Mouse (Mus musculus): ENCODE data around the gene Vps41. TPM values are rescaled to one million over a fixed set of nuclear protein-coding genes. Genes with fewer than 3 reads are reported as not detected.

Gene Vps41
- 4.4 and 10.3 TPM in 2 replicates for polyA plus RNA-seq (2012; rRNA removed)

DNA sequence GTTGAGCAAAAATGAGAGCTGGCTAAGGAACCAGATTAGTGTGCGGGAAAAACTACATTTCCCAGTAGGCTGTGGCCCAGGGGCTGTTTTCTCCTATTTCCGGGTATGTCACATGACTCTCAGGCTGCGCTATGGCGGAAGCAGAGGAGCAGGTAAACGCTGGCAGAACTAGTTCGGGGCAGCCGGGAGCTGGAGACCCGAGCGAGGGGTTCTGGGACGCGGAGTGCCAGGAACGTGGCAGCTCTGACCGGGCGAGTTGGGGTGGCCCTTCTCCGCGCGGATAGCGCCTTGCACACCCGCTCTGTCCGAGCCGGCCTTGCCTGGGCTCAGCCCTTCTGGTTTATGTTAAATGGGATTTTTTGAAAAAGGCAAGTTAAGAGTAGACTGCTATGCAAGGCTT is at the start of gene Vps41:
TSS of gene Vps41 (plus strand) at position 102 of the 400 bp plus-strand sequence.
- Histone ChIP-seq H3K27me3 (ENCODE audit: control insufficient read depth, insufficient read depth, low read length) (no peaks in the 10 kb centered on the region), H3K4me1 (ENCODE audit: control insufficient read depth, insufficient read depth, insufficient read length, low read length) (peaks cover 2% of the 10 kb centered on the region; the same call in 1 of the 2 replicates), H3K36me3 (ENCODE audit: control insufficient read depth, insufficient read depth, low read length) (no peaks in the 10 kb centered on the region), H3K4me3 (ENCODE audit: low read depth, low read length) (peak within 1 kb of the TSS; percentile 71), H3K27ac (ENCODE audit: insufficient read depth, low read depth, low read length) (no peak within 1 kb of the TSS)
- under 1% methylated on average over 21 of the region's 21 CpGs for WGBS
- TF ChIP-seq CTCF (IDR thresholded peaks at IDR 0.05; ENCODE audit: extremely low read depth, insufficient read length, insufficient replicate concordance, low read depth, low read length): no peak
- peak; percentile 75; the same call in 1 of the 2 replicates for TF ChIP-seq POLR2A (IDR thresholded peaks at IDR 0.05; ENCODE audit: low read depth, low read length)

- no peaks in the 10 kb centered on the region for H3K36me3 ChIP-seq (ENCODE audit: control insufficient read depth, insufficient read depth, low read length)
- WGBS: 45% methylated on average over 7 of the region's 7 CpGs
- TF ChIP-seq POLR2A (IDR thresholded peaks at IDR 0.05; ENCODE audit: low read depth, low read length) (no peak), CTCF (IDR thresholded peaks at IDR 0.05; ENCODE audit: extremely low read depth, insufficient read length, insufficient replicate concordance, low read depth, low read length) (peak; percentile 28; the same call in 1 of the 2 replicates)
- H3K27ac ChIP-seq (ENCODE audit: insufficient read depth, low read depth, low read length): no peak overlapping the region
- no peaks in the 10 kb centered on the region for H3K4me1 ChIP-seq (ENCODE audit: control insufficient read depth, insufficient read depth, insufficient read length, low read length)
- no peak overlapping the region for H3K4me3 ChIP-seq (ENCODE audit: low read depth, low read length)
- H3K27me3 ChIP-seq (ENCODE audit: control insufficient read depth, insufficient read depth, low read length): no peaks in the 10 kb centered on the region
Observed at GRCm38 (mm10) chr13:18698518-18699065, 18.5 kb upstream of the Vps41 start.

DNA sequence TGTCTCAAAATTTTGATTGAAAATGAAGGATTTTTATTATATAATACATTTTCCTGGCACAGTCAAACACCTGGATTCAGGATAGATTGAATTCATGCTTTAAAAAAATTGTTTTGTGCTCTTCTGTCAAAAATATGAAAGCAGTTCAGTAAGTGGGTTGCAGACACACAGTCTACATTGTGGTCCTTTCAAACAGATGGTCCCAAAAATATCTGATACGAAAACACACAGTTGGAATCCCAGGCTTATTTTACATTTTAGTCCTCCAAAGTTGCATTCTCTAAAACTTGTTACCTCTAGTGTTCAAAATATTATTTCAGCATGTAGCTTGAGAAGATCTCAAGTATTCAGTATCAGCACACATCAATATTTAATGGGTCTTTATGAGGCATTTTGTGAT is 5.4 kb upstream of the Vps41 start:
- TF ChIP-seq POLR2A (IDR thresholded peaks at IDR 0.05; ENCODE audit: low read depth, low read length): no peak
- TF ChIP-seq CTCF (IDR thresholded peaks at IDR 0.05; ENCODE audit: extremely low read depth, insufficient read length, insufficient replicate concordance, low read depth, low read length): no peak
- WGBS: 91% methylated on average over 1 of the region's 1 CpGs
- Histone ChIP-seq H3K36me3 (ENCODE audit: control insufficient read depth, insufficient read depth, low read length) (no peaks in the 10 kb centered on the region), H3K4me1 (ENCODE audit: control insufficient read depth, insufficient read depth, insufficient read length, low read length) (no peaks in the 10 kb centered on the region), H3K4me3 (ENCODE audit: low read depth, low read length) (no peak overlapping the region), H3K27ac (ENCODE audit: insufficient read depth, low read depth, low read length) (no peak overlapping the region), H3K27me3 (ENCODE audit: control insufficient read depth, insufficient read depth, low read length) (no peaks in the 10 kb centered on the region)

DNA sequence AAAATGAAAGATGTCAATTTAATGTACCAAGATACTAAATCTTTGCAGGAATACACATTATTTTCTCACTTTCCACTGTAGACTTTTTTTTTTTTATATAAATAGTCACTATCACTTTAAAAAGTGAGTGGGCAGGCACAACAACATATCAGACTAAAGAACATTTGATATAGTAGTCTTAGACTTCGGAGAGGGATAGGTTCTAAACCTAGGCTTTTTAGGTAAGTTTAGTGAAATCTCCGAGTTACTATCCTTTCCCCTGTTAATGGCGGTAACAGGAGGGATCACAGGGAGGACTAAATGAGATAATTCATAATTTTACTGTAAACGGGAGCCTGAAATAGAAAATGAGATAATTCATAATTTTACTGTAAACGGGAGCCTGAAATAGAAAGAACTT is 379 bp upstream of the Vps41 start:
- peaks cover 2% of the 10 kb centered on the region; the same call in 1 of the 2 replicates for H3K4me1 ChIP-seq (ENCODE audit: control insufficient read depth, insufficient read depth, insufficient read length, low read length)
- H3K36me3 ChIP-seq (ENCODE audit: control insufficient read depth, insufficient read depth, low read length): no peaks in the 10 kb centered on the region
- H3K27ac ChIP-seq (ENCODE audit: insufficient read depth, low read depth, low read length): no peak overlapping the region
- H3K4me3 ChIP-seq (ENCODE audit: low read depth, low read length): no peak overlapping the region
- H3K27me3 ChIP-seq (ENCODE audit: control insufficient read depth, insufficient read depth, low read length): no peaks in the 10 kb centered on the region
- TF ChIP-seq POLR2A (IDR thresholded peaks at IDR 0.05; ENCODE audit: low read depth, low read length): no peak
- TF ChIP-seq CTCF (IDR thresholded peaks at IDR 0.05; ENCODE audit: extremely low read depth, insufficient read length, insufficient replicate concordance, low read depth, low read length): no peak
- WGBS: 36% methylated on average over 5 of the region's 5 CpGs

GRCm38 (mm10) chr13:18718461-18718860 is 1.4 kb downstream of the Vps41 start:
- Histone ChIP-seq H3K27me3 (ENCODE audit: control insufficient read depth, insufficient read depth, low read length) (no peaks in the 10 kb centered on the region), H3K27ac (ENCODE audit: insufficient read depth, low read depth, low read length) (no peak overlapping the region), H3K4me3 (ENCODE audit: low read depth, low read length) (no peak overlapping the region), H3K36me3 (ENCODE audit: control insufficient read depth, insufficient read depth, low read length) (peaks cover 2% of the 10 kb centered on the region; the same call in 1 of the 2 replicates), H3K4me1 (ENCODE audit: control insufficient read depth, insufficient read depth, insufficient read length, low read length) (peaks cover 2% of the 10 kb centered on the region; the same call in 1 of the 2 replicates)
- 69% methylated on average over 5 of the region's 5 CpGs for WGBS
- TF ChIP-seq CTCF (IDR thresholded peaks at IDR 0.05; ENCODE audit: extremely low read depth, insufficient read length, insufficient replicate concordance, low read depth, low read length): no peak
- no peak for TF ChIP-seq POLR2A (IDR thresholded peaks at IDR 0.05; ENCODE audit: low read depth, low read length)

DNA sequence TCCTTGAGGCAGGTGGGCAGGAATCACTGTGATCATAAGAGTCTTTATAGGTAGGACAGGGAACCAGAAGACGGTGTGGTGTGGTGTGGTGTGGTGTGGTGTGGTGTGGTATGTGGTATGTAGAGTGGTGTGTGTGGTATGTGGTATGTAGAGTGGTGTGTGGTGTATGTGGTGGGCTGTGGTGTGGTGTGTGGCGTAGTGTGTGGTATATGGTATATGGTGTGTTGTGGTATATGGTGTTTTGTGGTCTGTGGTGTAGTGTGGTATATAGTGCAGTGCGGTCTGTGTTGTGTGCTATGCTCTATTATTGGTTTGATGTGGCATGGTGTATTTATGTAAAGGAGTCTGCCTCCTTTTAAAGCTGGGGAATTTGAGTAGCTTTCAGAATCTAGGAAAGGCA is 13.6 kb downstream of the Vps41 start:
- Histone ChIP-seq H3K36me3 (ENCODE audit: control insufficient read depth, insufficient read depth, low read length) (0 out of 2 replicates have a peak, but pooled peaks cover 2% of the 10 kb centered on the region), H3K27ac (ENCODE audit: insufficient read depth, low read depth, low read length) (no peak overlapping the region), H3K27me3 (ENCODE audit: control insufficient read depth, insufficient read depth, low read length) (no peaks in the 10 kb centered on the region), H3K4me1 (ENCODE audit: control insufficient read depth, insufficient read depth, insufficient read length, low read length) (no peaks in the 10 kb centered on the region), H3K4me3 (ENCODE audit: low read depth, low read length) (no peak overlapping the region)
- 94% methylated on average over 3 of the region's 3 CpGs for WGBS
- TF ChIP-seq POLR2A (IDR thresholded peaks at IDR 0.05; ENCODE audit: low read depth, low read length) (no peak), CTCF (IDR thresholded peaks at IDR 0.05; ENCODE audit: extremely low read depth, insufficient read length, insufficient replicate concordance, low read depth, low read length) (no peak)

- peaks cover 16% of the 10 kb centered on the region for H3K36me3 ChIP-seq (ENCODE audit: control insufficient read depth, insufficient read depth, low read length)
- H3K4me1 ChIP-seq (ENCODE audit: control insufficient read depth, insufficient read depth, insufficient read length, low read length): no peaks in the 10 kb centered on the region
- H3K27ac ChIP-seq (ENCODE audit: insufficient read depth, low read depth, low read length): no peak overlapping the region
- no peak overlapping the region for H3K4me3 ChIP-seq (ENCODE audit: low read depth, low read length)
- H3K27me3 ChIP-seq (ENCODE audit: control insufficient read depth, insufficient read depth, low read length): no peaks in the 10 kb centered on the region
- WGBS: 62% methylated on average over 1 of the region's 1 CpGs
- TF ChIP-seq CTCF (IDR thresholded peaks at IDR 0.05; ENCODE audit: extremely low read depth, insufficient read length, insufficient replicate concordance, low read depth, low read length): no peak
- no peak for TF ChIP-seq POLR2A (IDR thresholded peaks at IDR 0.05; ENCODE audit: low read depth, low read length)
Observed at GRCm38 (mm10) chr13:18736590-18736989, 19.5 kb downstream of the Vps41 start.

All from small intestine, adult 2 months (tissue).